Mouse (Mus musculus) thymus, postnatal 25 days (tissue): ENCODE results near the gene 4930518I15Rik.
"Not testable (repeated sequence)": the region's sequence is repeated elsewhere in the genome, so short reads cannot be mapped to it uniquely, and the experiment has no call there.

Source experiments
- DNase-seq: peaks from one replicate; pipeline ENCODE4 v3.0.0; 2022

The 4930518I15Rik gene

DNA sequence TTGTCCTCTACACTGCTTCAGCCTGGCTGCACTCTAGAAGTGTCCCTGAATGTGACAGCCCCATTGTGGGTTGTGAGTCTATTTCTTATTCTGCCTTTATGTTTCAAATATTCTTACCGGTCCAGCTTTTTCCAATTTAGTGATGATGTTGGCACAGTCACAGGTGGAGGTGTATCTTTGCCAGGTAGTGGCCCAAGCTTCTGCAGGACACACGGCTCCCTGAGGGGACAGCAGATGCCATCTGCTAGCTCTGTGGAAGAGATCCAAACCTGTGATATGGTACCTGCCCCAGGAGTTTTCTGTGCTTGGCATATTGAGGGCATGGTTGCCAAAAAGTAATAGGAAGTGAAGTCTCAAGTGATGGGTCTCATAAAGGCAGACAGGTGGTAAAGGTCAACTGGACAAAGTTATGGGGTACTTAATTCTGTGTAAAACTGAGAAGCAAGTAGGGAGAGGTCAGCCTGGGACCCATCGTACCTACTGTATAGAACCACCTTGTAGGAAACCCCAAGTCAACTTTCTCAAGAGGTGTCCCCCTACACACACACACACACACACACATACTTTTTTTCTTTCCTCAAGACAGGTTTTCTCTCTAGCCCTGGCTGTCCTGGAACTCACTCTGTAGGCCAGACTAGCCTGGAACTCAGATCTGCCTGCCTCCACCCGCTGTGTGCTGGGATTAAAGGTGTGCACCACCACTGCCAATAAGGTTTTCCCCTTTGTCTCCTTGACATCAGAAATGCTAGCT is 17.2 kb upstream of the 4930518I15Rik start:
- no peak for DNase-seq

DNA sequence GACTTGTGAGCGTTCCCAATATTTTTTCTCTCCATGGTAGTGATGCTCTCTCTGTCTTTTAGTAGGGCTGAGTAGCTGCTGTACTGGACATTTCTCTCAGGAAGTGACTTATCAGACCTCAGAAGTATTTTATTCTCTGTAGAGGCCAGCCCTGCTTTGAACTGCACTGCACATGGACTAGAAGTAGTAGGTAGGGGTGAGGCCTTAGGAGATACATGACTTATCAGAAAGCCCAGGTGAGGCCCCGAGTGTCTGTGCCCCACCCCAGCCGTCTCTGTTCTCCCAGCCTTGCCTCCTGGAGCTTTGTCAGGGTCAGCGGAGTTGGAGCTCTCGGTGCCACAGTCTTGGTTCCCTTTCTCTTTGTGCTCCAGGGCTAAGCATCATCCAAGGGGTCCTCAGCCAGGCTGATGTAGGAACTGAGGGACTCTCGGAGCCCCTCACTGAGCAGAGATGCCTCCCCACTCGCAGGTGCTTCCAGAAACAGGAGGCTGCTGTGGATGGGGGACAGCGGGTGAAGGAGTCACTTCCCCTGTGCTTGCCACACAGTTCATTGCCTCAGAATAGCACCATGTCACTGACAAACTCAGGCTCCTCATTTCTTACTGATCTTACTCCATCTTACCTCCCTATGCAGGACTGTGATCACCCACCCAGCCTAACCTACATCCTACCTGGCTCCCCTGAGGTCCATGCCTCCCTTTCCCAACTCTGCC is 16.5 kb upstream of the 4930518I15Rik start:
- no peak for DNase-seq

DNA sequence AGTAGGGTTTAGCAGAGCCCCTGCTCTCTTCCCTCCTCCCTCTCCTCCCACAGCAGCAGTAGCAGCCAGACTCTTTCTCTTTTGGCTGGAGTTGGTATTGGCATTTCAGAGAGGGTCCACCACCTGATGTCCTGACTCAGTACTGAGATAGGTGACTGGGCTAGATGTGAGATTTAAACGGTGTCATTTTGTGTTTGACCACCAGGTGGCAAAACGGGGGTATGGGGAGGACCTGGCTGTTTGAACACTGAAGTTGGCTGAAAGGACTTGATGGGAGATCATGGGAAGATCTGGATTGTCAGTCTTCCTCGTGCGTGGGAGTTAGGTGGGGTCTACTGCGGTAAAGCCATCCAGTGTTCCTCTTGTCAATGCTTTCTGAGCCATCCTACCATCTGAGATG is 15.9 kb upstream of the 4930518I15Rik start:
- peak; percentile 69 for DNase-seq

DNA sequence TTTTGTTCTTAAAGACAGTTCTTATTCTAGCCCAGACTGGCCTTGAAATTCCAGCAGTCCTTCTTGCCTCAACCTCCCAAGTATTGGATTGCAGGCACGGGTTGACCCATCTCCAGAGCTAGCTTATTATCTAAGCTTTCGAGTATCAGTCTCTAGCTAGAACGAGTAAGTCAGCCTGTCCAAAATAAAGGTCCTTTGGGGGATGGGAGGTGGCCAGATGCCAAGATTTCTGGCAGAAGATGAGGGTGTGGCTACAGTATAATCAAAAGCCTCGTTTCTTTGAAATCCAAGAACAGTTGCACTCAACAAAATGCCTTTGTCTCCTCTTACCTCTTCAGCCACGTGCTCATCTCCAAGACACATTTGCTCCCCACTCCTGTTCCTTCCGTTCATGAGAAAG is 12.8 kb upstream of the 4930518I15Rik start:
- DNase-seq = no peak

DNA sequence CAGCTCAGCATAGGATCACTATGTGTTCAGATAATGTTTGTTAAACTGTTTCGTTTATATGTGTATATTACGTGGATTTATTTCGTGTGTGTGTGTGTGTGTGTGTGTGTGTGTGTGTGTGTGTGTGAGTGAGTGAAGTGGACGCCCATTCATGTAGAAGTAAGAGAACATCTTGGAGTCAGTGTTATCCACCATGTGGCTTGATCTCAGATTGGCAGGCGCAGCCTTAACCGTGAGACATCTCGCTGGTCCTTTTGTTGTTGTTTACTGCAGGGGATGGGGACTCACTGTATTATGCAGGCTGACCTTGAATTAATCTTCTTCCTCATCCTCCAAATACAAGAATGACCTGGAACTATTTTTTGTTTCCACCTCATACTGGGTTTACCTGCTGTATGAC is 11.8 kb upstream of the 4930518I15Rik start:
- no peak for DNase-seq

DNA sequence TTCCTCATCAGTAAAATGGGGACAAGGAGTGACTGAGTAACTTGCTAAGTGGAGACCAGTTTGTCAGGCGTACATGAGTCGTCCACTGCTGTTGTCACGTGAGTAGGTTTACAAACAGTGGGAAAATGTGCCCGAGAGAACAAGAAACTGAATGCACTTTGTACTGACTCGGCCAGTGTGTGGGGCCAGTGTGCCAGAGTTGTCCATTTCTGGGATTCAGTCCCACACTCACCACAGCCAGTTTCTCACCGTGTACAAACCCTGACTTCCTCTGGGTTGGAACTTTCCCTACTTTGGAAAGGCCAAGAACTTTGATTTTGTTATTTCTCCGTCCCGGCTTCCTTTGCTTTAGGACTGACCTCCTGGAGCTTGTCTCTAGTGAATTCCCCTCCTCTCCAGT is 11.2 kb upstream of the 4930518I15Rik start:
- no peak for DNase-seq

DNA sequence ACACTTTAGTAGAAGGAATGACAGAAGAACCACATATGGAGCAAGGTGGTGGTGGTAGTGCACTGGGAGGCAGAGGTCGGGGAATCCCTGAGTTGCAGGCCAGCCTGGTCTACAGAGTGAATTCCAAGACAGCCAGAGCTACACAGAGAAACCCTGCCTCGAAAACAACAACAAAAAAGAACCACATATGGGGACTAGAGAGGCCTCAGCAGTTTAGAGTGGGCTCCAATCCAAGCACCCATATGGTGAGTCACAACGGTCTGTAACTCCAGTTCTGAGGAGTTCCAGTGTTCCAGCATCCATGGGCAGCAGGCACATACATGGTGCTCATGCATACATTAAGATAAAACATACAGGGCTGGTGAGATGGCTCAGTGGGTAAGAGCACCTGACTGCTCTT is 6.7 kb upstream of the 4930518I15Rik start:
- DNase-seq = no peak

DNA sequence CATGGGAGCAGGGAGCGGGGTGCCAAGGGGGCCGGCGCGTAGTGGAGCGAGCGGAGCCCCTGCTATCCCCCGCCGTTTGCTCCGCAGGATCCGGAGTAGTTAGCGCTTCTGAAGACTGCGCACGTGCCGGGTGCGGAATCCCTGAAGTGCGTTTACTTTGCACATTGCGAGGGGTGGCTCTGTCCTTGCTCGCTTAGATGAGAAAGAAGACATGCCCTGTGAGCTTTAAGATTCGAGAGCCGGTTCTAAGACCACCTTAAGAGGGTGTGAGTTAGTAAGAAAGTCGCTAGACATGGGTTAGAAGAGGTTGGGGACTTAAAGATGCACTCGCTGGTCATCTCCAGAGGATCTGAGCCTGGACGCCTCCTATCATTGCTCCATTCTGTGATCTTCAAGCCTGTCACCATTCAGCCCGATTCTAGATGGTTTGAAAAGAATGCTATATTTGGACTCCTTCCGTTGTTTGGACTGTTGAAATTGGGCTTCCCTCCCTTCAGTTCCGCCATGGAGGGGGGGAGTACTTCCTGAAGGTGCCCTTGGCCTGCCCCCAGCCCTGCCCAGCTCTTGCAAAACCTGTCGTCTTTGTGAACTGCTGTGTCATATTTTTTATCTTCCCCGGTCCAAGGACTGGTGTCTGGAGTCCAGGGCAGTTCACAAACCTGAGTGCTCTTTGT is 5.9 kb upstream of the 4930518I15Rik start:
- DNase-seq = peak; percentile 35

DNA sequence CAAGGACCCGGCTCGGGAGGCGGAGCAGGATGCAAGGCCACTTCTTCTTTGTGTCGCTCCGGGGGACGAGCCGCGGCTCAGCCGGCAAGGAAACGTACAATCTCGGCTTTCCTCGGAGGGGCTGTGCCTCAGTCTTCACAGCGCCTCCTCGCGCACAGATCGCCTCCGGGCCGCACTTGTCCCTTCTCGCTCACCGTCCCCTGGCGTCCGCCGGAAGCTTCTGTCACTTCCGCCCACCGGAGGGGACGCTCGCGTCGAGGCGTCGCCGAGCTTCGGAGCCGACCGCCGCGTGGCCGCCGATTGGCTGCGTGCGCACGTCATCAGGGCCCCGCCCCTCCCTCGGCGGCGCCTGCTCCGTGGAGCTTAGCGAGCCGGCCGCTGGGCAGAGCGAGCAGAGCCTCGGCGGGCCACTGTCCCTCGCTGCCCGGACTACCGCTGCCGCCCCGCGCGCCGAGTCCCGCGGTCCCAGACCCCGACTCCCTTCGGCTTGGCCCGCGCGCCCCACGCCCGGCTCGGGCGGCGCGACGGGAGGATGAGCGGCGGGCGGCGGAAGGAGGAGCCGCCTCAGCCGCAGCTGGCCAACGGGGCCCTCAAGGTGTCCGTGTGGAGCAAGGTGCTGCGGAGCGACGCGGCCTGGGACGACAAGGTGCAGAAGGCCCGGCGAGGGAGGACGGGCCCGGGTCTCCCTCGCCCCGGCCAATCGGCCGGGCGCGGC is 5.2 kb upstream of the 4930518I15Rik start, which contains the start of gene Rab5if:
Gene Rab5if (plus strand): TSS at position 357 of the 715 bp plus-strand sequence.
- DNase-seq = peak; percentile 98

DNA sequence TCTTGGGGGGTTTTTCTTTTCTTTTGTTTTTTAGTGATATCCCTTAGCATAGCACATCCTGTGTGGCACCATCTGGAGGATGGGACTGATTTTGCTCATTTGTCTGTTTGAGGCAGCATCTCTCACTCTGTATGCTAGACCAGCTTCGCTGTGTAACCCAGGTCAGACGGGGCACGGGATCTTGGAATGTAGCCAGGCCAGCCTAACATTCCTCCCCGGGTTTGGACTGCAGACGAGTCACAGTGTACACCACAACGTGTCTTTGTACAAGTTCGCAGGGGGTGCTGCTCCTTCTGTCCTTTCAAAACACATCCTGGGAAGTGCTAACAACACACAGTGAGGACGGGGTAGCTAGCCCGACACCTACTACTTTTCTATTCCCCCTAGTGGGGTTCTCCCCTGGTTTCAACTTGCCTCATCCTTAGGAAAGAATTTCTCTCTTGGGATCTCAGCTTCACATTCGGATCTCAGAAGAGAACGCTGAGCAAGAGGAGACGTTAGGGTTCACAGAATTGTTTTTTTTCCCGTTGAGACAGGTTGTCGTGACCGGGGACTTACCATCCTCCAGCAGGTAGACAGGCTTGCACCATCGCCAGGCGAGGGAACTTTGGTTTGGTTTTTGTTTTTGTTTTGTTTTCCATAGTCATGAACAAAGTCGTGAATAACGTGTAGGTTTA is 4.4 kb upstream of the 4930518I15Rik start:
- peak; percentile 47 for DNase-seq

DNA sequence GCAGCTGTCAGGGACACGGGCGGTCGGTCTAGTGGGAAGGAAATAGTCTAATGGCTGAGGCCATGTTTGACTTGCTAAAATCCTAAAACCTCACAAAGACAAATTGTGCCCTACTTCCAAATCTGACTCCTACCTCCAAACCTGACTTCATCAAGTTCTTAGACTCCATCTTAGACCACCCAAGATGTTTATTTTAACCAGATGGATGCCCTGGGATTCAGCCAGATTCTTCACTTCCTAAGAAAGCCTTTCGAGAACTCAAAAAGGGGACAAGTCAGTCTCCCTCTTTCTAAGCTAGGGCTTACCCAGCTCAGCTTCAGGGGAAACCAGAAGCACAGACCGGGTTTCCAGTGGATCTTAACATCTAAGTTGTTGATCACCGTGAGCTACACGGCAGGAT is 925 bp upstream of the 4930518I15Rik start:
- DNase-seq = no peak

DNA sequence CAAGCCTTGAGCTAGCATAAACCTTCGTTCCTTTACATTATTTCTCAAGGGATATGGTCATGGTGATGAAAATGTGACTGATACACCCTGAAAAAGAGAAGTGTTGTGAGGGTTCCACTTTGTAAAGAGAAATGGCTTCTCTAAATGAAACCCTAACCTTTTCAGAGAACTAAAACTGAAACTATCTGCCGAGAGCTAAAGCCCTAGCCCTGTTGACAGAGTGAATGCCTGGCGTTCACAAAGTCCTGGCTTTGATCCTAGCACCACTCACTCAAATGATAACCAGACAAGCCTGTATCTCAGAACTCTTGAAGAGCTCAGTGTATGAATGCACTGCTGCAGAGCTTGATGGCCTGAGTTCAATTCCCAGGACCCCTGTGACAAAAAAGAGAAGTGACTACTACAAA is 358 bp downstream of the 4930518I15Rik start:
- DNase-seq = no peak

DNA sequence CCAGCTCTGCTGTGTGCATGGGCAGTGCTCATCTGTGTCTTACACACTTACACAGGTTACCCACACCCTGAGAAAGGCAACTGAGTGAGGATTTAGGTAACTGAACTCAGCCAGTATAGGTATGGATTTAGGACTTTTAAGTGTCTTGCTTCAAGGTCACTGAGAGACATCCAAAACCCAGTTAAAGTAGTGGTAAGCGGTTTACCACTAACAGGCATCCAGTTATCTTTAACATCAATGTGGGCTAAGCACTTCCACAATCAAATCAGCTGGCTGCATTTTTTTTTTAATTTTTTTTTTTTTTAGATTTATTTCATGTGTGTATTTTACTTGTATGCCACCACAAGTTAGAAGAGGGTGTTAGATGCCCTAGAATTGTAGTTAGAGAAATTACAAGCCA is 1.4 kb downstream of the 4930518I15Rik start:
- DNase-seq = no peak

DNA sequence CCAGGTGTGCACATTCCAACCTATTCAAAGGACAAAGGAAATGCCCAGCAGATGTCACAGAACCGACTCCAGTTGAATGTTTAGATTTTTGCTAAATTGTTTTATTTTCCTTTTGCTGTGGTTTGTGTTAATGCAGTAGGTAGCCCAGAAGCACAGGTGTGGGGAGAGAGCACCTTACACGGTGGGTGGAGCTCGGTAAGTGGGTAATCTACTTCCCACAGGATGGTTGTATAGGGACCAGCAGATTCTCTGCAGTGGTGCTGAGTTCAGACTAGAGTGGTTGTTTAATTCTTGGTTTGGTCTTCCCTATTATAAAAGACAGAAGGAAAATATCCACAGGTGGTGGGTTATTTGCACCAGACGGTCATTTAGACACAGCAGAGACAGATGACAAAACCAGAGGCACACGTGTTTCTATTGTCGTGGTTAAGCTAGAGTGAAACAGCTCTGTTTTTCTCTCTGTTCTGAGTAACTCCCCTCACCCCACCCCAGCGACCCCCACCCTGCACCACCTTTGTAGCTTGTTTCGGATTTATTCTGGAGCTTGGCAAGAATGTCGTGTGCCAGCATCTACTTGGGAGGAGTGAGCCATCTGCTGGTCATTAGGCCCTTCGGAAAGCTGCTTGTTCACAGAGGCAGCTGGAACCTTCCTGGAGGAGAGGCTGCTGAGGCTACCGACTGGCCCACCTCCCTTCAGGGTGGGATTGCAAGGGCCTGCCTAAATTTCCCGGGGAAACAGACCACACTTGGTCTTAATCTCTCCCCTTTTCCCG is 3.6 kb downstream of the 4930518I15Rik start:
- not testable (repeated sequence) for DNase-seq

DNA sequence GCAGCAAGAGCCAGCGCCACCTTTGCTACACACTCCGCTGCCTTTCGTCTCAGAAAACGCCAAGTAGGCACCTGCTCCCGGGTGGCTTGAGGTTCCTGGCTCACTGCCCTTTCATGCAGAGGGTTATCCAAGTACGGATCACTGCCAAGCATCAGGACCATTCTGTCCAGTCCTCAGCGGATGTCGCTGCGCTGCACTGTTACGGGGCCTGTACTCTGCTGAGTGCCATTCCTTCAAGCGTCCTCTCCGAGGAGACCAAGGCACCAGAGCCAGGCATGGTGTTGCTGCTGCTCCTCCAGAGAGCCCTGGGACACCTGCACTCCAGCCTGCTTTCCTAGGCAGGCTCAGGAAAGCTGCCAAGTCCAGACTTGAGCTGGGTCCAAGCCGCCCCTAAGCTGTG is 4.2 kb downstream of the 4930518I15Rik start:
- not testable (repeated sequence) for DNase-seq

DNA sequence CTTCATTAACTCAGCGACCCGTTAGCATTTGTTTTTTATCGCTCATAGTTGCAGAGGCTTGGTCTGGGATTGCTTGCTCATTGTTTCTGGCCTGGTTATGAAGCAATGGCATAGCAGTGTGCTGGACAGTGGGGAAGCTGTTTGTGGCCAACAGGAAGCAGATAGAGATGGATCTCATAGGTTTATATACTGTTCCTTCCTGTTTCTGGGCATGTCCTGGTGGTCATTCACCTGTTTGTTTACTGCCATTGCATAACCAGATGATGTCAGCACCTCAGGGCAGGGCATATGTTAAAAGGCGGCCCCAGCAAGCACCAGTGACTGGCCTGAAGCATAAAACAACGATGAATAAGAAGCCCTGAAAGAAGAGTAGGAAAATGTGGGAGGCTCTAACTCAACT is 7.2 kb downstream of the 4930518I15Rik start:
- no peak for DNase-seq

DNA sequence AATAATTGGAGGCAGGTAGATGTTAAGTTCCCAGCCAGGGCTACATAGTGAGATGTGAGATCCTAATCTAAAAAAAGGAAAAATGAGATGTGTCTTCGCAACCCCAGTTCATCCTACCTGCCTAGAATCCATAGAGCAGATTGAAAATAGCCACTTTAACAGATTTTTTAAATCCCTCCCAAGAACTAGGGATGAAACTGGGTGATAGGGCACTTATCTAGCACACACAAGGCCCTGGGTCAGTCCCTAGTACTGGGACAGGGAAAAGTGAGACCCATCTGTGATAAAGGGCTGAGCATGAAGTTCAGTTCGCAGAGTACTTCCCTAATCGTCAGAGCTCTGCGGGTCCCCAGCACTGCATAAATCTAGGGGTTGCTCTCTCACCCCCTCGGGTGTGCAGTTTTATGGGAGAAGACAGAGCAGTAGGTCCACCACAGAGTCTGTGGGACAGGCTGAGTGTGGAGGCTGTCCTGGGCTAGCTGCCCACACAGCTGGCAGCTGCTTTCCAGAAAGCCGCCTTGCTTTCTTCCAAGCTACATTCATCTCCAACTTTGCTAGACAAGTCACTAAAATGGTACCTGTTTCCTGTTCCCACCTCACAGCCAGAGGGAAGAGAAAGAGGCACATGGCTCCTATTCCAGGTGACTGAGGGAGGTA is 9.1 kb downstream of the 4930518I15Rik start:
- no peak for DNase-seq

DNA sequence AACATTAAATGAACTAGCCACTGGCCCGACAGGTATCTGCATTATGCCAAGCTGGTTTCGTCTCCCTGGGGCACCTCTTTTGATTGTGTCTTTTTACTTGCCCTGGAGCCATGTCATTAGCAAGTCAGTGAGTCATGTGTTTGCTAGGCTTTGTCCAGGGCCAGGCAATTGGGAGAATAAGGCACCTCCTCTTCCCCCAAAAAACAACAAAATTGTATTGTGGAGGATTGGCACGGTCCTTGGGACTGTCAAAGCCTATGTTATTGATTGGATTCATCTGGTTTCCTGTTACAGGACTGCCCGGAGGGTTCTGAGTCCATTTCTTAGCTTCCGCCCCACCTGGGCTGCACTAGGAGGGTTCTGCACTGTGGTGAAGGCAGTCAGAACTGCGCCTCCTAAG is 10.1 kb downstream of the 4930518I15Rik start:
- DNase-seq = no peak

DNA sequence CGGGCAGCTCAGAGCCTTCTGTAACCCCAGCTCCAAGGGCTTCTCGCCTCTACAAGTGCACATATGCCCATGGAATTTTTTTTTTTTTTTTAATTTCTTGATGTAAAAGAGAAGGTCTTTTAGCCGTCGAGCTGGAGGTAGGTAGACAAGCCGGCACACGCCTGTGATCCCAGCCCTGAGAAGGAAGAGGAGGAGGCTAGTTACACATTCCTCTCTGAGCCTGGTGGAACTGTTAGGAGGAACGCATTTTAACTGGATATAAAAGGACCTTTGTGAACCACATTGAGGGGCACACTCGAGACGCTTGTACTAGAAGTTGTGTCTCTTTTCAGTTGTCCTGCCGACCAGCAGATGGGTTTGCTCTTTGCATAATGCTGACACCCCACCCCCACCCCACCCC is 13.0 kb downstream of the 4930518I15Rik start:
- DNase-seq = no peak

DNA sequence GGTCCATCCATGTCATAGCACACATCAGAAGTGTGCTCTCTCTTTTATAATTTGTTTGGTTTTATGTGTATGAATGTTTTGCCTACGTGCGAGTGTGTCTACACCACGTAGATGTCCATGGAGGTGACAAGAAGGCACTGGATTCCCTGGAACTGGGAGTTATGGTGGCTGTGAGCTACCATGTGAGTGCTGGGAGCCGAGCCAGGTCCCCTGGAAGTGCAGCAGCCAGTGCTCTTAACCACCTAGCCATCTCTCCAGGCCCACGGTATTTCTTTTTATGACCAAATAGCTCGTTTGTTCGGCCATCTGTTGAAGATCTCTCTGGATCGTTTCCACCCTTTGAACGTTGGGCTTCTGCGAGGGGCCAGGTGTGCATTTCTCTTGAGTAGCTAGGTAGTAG is 14.4 kb downstream of the 4930518I15Rik start:
- DNase-seq = no peak

DNA sequence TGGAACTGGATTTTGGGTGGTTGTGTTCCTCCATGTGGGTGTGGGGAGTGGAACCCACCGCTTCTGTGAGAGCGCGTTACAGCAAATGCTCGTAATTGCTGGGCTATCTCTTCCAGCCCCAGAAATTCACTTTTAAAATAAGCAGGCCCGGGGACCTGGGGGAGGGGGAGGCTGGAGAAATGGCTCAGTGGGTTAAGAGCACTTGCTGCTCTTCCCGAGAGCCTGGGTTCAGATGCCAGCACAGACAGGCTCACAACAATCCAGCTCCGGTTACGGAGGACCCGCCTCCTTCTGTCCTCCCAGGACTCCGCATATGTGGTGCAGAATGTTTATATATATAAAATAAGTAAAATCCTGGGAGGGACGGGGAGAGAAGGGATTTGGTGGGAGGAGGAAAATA is 15.0 kb downstream of the 4930518I15Rik start:
- no peak for DNase-seq
